Mouse (Mus musculus) thymus, postnatal 10 days (tissue): Measurements from ENCODE around the gene Zbtb40.

Experiments
- DNase-seq, 2 experiments: peaks; one replicate each; pipeline ENCODE4 v3.0.0; 2021; ENCODE audit warnings: low spot score in 2 of 2

The Zbtb40 gene

GRCm38 (mm10) chr4:136977244-136977643, 71.4 kb downstream of the Zbtb40 start:
- no peak for DNase-seq

- DNase-seq = peak in 1 of 2 experiments; percentile 36
These were observed 77.7 kb downstream of the Zbtb40 start for GRCm38 (mm10) chr4:136970939-136971338.

GRCm38 (mm10) chr4:136969503-136970276, 78.9 kb downstream of the Zbtb40 start:
- no peak for DNase-seq

- no peak for DNase-seq
These were observed 79.5 kb downstream of the Zbtb40 start for GRCm38 (mm10) chr4:136969096-136969495.

GRCm38 (mm10) chr4:136967511-136967910, 81.1 kb downstream of the Zbtb40 start:
- DNase-seq = no peak

GRCm38 (mm10) chr4:136966493-136967390, 81.9 kb downstream of the Zbtb40 start:
- DNase-seq = no peak

- no peak for DNase-seq
These were observed 83.6 kb downstream of the Zbtb40 start for GRCm38 (mm10) chr4:136964990-136965421.

- no peak for DNase-seq
These were observed 86.2 kb downstream of the Zbtb40 start for GRCm38 (mm10) chr4:136962447-136962846.

GRCm38 (mm10) chr4:136961642-136962285, 86.8 kb downstream of the Zbtb40 start:
- no peak for DNase-seq

- DNase-seq = no peak
These were observed 88.0 kb downstream of the Zbtb40 start for GRCm38 (mm10) chr4:136960581-136960980.

- no peak for DNase-seq
These were observed 88.5 kb downstream of the Zbtb40 start for GRCm38 (mm10) chr4:136960068-136960467.

GRCm38 (mm10) chr4:136956751-136957446, 91.7 kb downstream of the Zbtb40 start, which contains the start of gene Epha8:
Gene Epha8 (minus strand): TSS chr4:136956816.
- no peak for DNase-seq

GRCm38 (mm10) chr4:136954562-136954961, 94.0 kb downstream of the Zbtb40 start:
- DNase-seq = no peak

- no peak for DNase-seq
These were observed 99.2 kb downstream of the Zbtb40 start for GRCm38 (mm10) chr4:136949266-136949989.

- DNase-seq = no peak
These were observed 103.2 kb downstream of the Zbtb40 start for GRCm38 (mm10) chr4:136945397-136945796.

GRCm38 (mm10) chr4:136944558-136945350, 103.8 kb downstream of the Zbtb40 start:
- no peak for DNase-seq

GRCm38 (mm10) chr4:136943175-136943574, 105.4 kb downstream of the Zbtb40 start:
- DNase-seq = no peak

GRCm38 (mm10) chr4:136942761-136943160, 105.8 kb downstream of the Zbtb40 start:
- no peak for DNase-seq

GRCm38 (mm10) chr4:136937935-136938334, 110.7 kb downstream of the Zbtb40 start:
- no peak for DNase-seq

GRCm38 (mm10) chr4:136937344-136937743, 111.3 kb downstream of the Zbtb40 start:
- no peak for DNase-seq
